Mouse (Mus musculus): ENCODE results near the gene Mlh1. TPM values are rescaled to one million over a fixed set of nuclear protein-coding genes. Genes with fewer than 3 reads are reported as not detected.

Gene Mlh1
- polyA plus RNA-seq (2014; fragmentation: Illumina TruSeq; extraction: RNeasy Lipid Tissue Mini Kit (QIAGEN cat#74804); ENCODE audit: low read depth, low replicate concordance): 28.1 TPM

DNA sequence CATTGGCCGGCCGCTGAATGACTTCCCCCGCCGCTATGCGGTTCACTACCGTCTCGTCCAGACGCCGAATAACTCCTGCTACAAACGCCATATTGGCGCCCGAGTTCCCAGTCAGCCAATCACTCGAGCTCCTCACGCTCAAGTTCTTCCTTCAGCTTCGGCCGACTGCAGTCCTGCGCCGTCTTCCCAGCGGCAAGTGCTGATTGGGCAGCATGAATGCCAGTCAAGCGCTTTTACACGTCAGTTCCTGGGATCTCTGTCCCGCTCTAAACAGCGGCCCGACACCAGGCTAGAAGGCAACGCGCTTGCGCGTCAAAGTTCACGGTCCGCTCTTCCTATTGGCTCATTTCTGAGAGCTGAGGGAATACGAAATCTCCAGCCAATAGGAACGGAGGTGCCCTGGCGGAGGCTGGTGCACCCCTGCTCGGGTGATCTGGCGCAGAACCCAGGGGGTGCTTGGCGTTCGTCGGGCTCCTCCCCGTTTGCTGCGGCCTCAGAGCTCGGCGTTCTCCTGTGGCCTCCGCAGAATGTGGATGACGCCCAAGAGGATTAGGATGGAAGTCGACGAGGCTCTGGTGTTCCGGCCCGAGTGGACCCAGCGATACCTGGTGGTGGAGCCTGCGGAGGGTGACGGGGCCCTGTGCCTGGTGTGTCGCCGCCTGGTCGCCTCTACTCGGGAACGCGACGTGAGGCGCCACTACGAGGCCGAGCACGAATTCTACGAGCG, at the start of gene Mlh1, which contains the start of gene Epm2aip1:
Gene Mlh1, minus strand, starts transcription at position 358 of the 727 bp plus-strand sequence.
Gene Epm2aip1, plus strand, starts transcription at position 496 of the 727 bp plus-strand sequence.

DNA sequence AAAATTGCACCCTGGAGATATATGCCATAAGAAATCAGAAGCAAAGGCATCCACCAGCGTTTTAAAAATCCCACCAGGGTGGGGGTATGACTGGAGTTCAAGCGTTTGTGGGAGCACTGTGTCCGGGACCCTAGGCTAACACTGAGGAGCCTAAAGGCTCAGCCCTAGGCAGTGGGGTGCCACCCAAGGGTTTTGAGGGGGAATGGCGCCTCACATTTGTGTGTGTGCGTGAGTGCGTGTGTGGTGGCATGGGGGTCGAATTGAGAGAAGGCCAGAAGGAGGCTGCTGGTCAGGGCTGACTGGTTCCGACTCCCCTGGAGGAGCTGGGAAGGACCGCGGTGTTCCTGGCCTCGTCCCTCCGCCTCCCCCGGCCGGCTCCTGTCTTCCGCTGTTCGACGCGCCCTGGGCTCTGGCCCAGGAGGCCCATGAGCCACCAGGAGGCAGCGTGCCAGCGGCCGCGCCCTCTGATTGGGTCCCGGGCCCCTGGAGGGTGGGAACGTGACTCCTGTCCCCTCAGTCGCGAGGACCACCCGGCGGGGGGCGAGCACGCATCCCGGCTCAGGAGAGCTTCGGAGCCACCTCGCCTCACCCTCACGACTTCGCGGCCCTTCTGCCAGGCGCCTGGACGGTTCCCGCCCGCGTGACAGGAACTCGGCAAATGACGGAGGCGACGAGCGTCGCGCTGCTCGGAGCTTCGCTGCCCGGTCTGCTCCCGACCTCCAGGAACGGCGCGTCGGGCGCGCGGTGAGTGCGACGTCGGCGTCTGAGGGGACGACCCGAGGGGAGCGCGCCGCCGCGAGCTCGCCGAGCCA, 39.6 kb upstream of the Mlh1 start, which contains the start of gene Trank1:
Gene Trank1, plus strand, starts transcription at position 709 of the 812 bp plus-strand sequence.

Other genes starting within 250 kb of the Mlh1 start
- 3.4 TPM for gene Ccrl2, start 214.3 kb downstream of the Mlh1 start, polyA plus RNA-seq (2014; fragmentation: Illumina TruSeq; extraction: RNeasy Lipid Tissue Mini Kit (QIAGEN cat#74804); ENCODE audit: low read depth, low replicate concordance)
- 66.7 TPM for gene Lrrfip2, start 154.2 kb downstream of the Mlh1 start, polyA plus RNA-seq (2014; fragmentation: Illumina TruSeq; extraction: RNeasy Lipid Tissue Mini Kit (QIAGEN cat#74804); ENCODE audit: low read depth, low replicate concordance)
- gene Epm2aip1, start 138 bp upstream of the Mlh1 start, polyA plus RNA-seq (2014; fragmentation: Illumina TruSeq; extraction: RNeasy Lipid Tissue Mini Kit (QIAGEN cat#74804); ENCODE audit: low read depth, low replicate concordance): 154 TPM
- gene Trank1, start 39.9 kb upstream of the Mlh1 start, polyA plus RNA-seq (2014; fragmentation: Illumina TruSeq; extraction: RNeasy Lipid Tissue Mini Kit (QIAGEN cat#74804); ENCODE audit: low read depth, low replicate concordance): 26.7 TPM
- 0.29 TPM for gene Dclk3, start 167.3 kb upstream of the Mlh1 start, polyA plus RNA-seq (2014; fragmentation: Illumina TruSeq; extraction: RNeasy Lipid Tissue Mini Kit (QIAGEN cat#74804); ENCODE audit: low read depth, low replicate concordance)

All from adrenal gland, adult 10 weeks (tissue).